Mouse (Mus musculus) CH12.LX (cell line): ENCODE measurements around the gene Trim71. TPM values are rescaled to one million over a fixed set of nuclear protein-coding genes. Genes with fewer than 3 reads are reported as not detected.

Experiments used
- DNase-seq: peaks from one replicate; pipeline ENCODE4 v3.0.0-alpha.2; 2013; ENCODE audit errors: extremely low read depth
- H3K27ac ChIP-seq: 2 replicates; pipeline ENCODE4 v1.5.1; 2012; ENCODE audit warnings: low read depth, mild to moderate bottlenecking, control low read depth, moderate library complexity; ENCODE audit not compliant: insufficient read depth
- H3K27me3 ChIP-seq: replicated peaks from 2 replicates; pipeline ENCODE3; 2012; ENCODE audit warnings: inconsistent platforms
- H3K36me3 ChIP-seq, 2 experiments: replicated peaks in 1 of 2; 2 replicates each; pipeline versions ENCODE3 to v1.6.1; 2012; ENCODE audit warnings: inconsistent platforms in 1 of 2, low read length in 1 of 2, mild to moderate bottlenecking in 1 of 2, mixed read lengths in 1 of 2, moderate library complexity in 1 of 2; ENCODE audit not compliant: control insufficient read depth in 1 of 2, insufficient read depth in 1 of 2
- H3K4me1 ChIP-seq, 2 experiments: 2 replicates each; pipeline ENCODE4 v1.6.1; 2012; ENCODE audit warnings: inconsistent platforms in 1 of 2, moderate library complexity in 1 of 2; ENCODE audit not compliant: insufficient read depth in 2 of 2, control insufficient read depth in 1 of 2
- H3K4me2 ChIP-seq: 2 replicates; pipeline ENCODE4 v1.6.1; 2012; ENCODE audit warnings: low read depth, mild to moderate bottlenecking, control low read depth; ENCODE audit not compliant: poor library complexity, insufficient read depth, severe bottlenecking
- H3K4me3 ChIP-seq, 3 experiments: fragments of 150-350 bp in 1 of 3; sonication (generic) in 1 of 3; replicated peaks in 1 of 3; 2 replicates each; pipeline versions ENCODE3 to v1.5.1; 2011 to 2012; ENCODE audit warnings: low read depth in 2 of 3, low read length in 2 of 3, mild to moderate bottlenecking in 2 of 3, moderate library complexity in 2 of 3, control low read depth in 1 of 3, improper control_type of control experiment in 1 of 3, inconsistent platforms in 1 of 3, mixed read lengths in 1 of 3; ENCODE audit not compliant: poor library complexity in 1 of 3
- H3K79me2 ChIP-seq: replicated peaks from 2 replicates; pipeline ENCODE4 v1.6.1; 2012; ENCODE audit warnings: mild to moderate bottlenecking, moderate library complexity; ENCODE audit not compliant: control insufficient read depth, poor library complexity, insufficient read depth, severe bottlenecking; ENCODE audit errors: extremely low read depth
- H3K9ac ChIP-seq: 2 replicates; pipeline ENCODE4 v1.6.1; 2012; ENCODE audit warnings: low read depth, mild to moderate bottlenecking, control low read depth, moderate library complexity; ENCODE audit not compliant: insufficient read depth
- H3K9me3 ChIP-seq: replicated peaks from 2 replicates; pipeline ENCODE3; 2012; ENCODE audit warnings: low read length, inconsistent platforms, mixed read lengths
- CHD2 ChIP-seq: IDR thresholded peaks from 2 replicates; pipeline ENCODE4 v1.6.1; 2011; ENCODE audit warnings: low read length, improper control_type of control experiment
- ELF1 ChIP-seq: IDR thresholded peaks from 2 replicates; pipeline ENCODE4 v1.6.1; 2014; ENCODE audit warnings: low read depth, mild to moderate bottlenecking, inconsistent platforms, low read length, improper control_type of control experiment
- EP300 ChIP-seq: IDR thresholded peaks from 2 replicates; pipeline ENCODE4 v1.6.1; 2011; ENCODE audit warnings: low read length, improper control_type of control experiment
- ETS1 ChIP-seq: conservative IDR thresholded peaks from 2 replicates; pipeline ENCODE4 v1.6.1; 2012; ENCODE audit warnings: low read depth, mild to moderate bottlenecking, inconsistent platforms, low read length, improper control_type of control experiment, moderate library complexity
- GABPA ChIP-seq: IDR thresholded peaks from 2 replicates; pipeline ENCODE4 v1.6.1; 2012; ENCODE audit warnings: low read depth, low read length, improper control_type of control experiment, inconsistent platforms; ENCODE audit not compliant: insufficient replicate concordance
- HCFC1 ChIP-seq: IDR thresholded peaks from 2 replicates; pipeline ENCODE4 v1.6.1; 2012; ENCODE audit warnings: low read depth, mild to moderate bottlenecking, inconsistent platforms, low read length, improper control_type of control experiment
- IRF4 ChIP-seq: IDR thresholded peaks from 2 replicates; pipeline ENCODE4 v1.6.1; 2014; ENCODE audit warnings: low read depth, mild to moderate bottlenecking, inconsistent platforms, low read length, improper control_type of control experiment
- JUND ChIP-seq: conservative IDR thresholded peaks from 2 replicates; pipeline ENCODE4 v1.6.1; 2011; ENCODE audit warnings: low read depth, low read length, improper control_type of control experiment
- MXI1 ChIP-seq: IDR thresholded peaks from 2 replicates; pipeline ENCODE4 v1.6.1; 2011; ENCODE audit warnings: mild to moderate bottlenecking, low read depth, low read length, improper control_type of control experiment
- NRF1 ChIP-seq: IDR thresholded peaks from 2 replicates; pipeline ENCODE4 v1.6.1; 2014; ENCODE audit warnings: low read depth, mild to moderate bottlenecking, inconsistent platforms, low read length, improper control_type of control experiment, moderate library complexity
- PAX5 ChIP-seq: IDR thresholded peaks from 2 replicates; pipeline ENCODE4 v1.6.1; 2012; ENCODE audit warnings: low read length, inconsistent platforms, mixed read lengths
- POLR2A ChIP-seq: IDR thresholded peaks from 2 replicates; pipeline ENCODE4 v1.6.1; 2011; ENCODE audit warnings: low read depth, mild to moderate bottlenecking, improper control_type of control experiment, low read length
- POLR2AphosphoS2 ChIP-seq: IDR thresholded peaks from 2 replicates; pipeline ENCODE4 v1.6.1; 2011; ENCODE audit warnings: low read depth, low read length, improper control_type of control experiment
- RCOR1 ChIP-seq: conservative IDR thresholded peaks from 2 replicates; pipeline ENCODE4 v1.6.1; 2012; ENCODE audit warnings: low read depth, mild to moderate bottlenecking, inconsistent platforms, low read length, improper control_type of control experiment
- USF1 ChIP-seq: IDR thresholded peaks from 2 replicates; pipeline ENCODE4 v1.6.1; 2014; ENCODE audit warnings: low read depth, mild to moderate bottlenecking, inconsistent platforms, low read length, improper control_type of control experiment
- ZC3H11A ChIP-seq: IDR thresholded peaks from 2 replicates; pipeline ENCODE4 v1.6.1; 2012; ENCODE audit warnings: low read depth, mild to moderate bottlenecking, inconsistent platforms, low read length, improper control_type of control experiment
- ZKSCAN1 ChIP-seq: IDR thresholded peaks from 2 replicates; pipeline ENCODE4 v1.6.1; 2012; ENCODE audit warnings: low read depth, inconsistent platforms, low read length, improper control_type of control experiment, borderline replicate concordance
- ZMIZ1 ChIP-seq: IDR thresholded peaks from 2 replicates; pipeline ENCODE4 v1.6.1; 2012; ENCODE audit warnings: low read depth, mild to moderate bottlenecking, inconsistent platforms, low read length, improper control_type of control experiment
- ZNF384 ChIP-seq: IDR thresholded peaks from 2 replicates; pipeline ENCODE4 v1.6.1; 2012; ENCODE audit warnings: low read depth, low read length, improper control_type of control experiment, inconsistent platforms
- dilution Hi-C: fragments of 300-500 bp; cut with MboI; formaldehyde crosslinking; loops from 2 replicates; pipeline ENCODE4 v1.14.3; 2020; ENCODE audit warnings: low sequenced_read_pairs; ENCODE audit not compliant: extremely low pct_unique_long_range_greater_than_20kb, extremely low pct_ligation_motif_present
- in situ Hi-C: fragments of 300-500 bp; cut with MboI; formaldehyde crosslinking; loops from 3 replicates; pipeline ENCODE4 v1.14.3; 2019; ENCODE audit warnings: low sequenced_read_pairs, low pct_ligation_motif_present, low pct_unique_long_range_greater_than_20kb, mixed read lengths
- polyA plus RNA-seq: library from polyadenylated mRNA; unstranded; fragments of >175 nt; gene quantifications from 2 replicates; pipeline ENCODE4 v1.2.1, GENCODE M21; 2012; ENCODE audit warnings: low read depth; ENCODE audit not compliant: insufficient read length
- total RNA-seq, 2 experiments: library from RNA; depleted of rRNA; stranded (reverse); fragments of 300-350 nt in 1 of 2; fragments of >200 nt in 1 of 2; gene quantifications; 2 replicates each; pipeline ENCODE4 v1.2.3; 2012 to 2014

The Trim71 gene
- total and polyA plus RNA-seq, 3 experiments: under 0.01 TPM; not detected in 2

DNA sequence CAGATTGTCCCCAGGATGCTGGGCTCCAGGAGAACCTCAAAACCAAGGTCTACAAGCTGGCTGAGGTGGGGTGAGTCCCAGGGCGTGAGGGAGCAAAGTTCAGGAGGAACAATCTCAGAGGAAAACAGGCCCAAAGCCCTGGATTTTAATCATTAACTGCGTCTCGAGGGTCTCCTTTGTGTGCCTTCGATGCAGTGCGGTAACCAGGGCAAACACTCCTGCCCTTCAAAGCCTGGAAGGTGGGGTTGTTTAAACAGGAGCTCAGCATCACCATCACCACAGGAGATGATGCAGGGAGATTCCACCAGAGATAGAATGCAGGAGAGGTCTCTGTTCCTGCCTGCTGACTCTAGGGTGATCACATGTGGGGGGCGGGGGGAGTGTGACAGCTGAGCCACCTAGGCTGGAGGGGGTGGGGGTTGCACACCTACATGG, 16.5 kb downstream of the Trim71 start:
- Histone ChIP-seq H3K27me3 (no peaks in the 10 kb centered on the region), H3K9ac (no peak overlapping the region), H3K79me2 (no peaks in the 10 kb centered on the region), H3K4me1 (peaks cover 0 to 31% of the 10 kb centered on the region in 2 experiments; a peak in 2 of 4 replicates), H3K36me3 (no peaks in the 10 kb centered on the region)
- in situ Hi-C loops: no loop called here
- DNase-seq: no peak
- dilution Hi-C loops: no loop called here
- TF ChIP-seq ELF1: no peak
- no peak for TF ChIP-seq MXI1
- no peak for TF ChIP-seq USF1
- TF ChIP-seq ZNF384: no peak
- no peak for TF ChIP-seq POLR2AphosphoS2
- no peak for TF ChIP-seq IRF4
- no peak for TF ChIP-seq PAX5
- TF ChIP-seq CHD2: no peak
- TF ChIP-seq JUND: no peak
- no peak for TF ChIP-seq HCFC1
- no peak for TF ChIP-seq ZKSCAN1
- TF ChIP-seq POLR2A: no peak
- TF ChIP-seq EP300: no peak
- TF ChIP-seq ETS1: no peak
- TF ChIP-seq, all 38 proteins: peak for 0
- H3K4me2 ChIP-seq: no peak overlapping the region
- H3K9me3 ChIP-seq: no peaks in the 10 kb centered on the region
- no peak overlapping the region for H3K4me3 ChIP-seq
- no peak overlapping the region for H3K27ac ChIP-seq

GRCm38 (mm10) chr9:114546765-114547164, 17.4 kb downstream of the Trim71 start:
- dilution Hi-C loops: no loop called here
- no peaks in the 10 kb centered on the region for H3K27me3 ChIP-seq
- H3K9ac ChIP-seq: no peak overlapping the region
- H3K79me2 ChIP-seq: no peaks in the 10 kb centered on the region
- H3K4me2 ChIP-seq: no peak overlapping the region
- DNase-seq: no peak
- no peak for TF ChIP-seq ZNF384
- TF ChIP-seq ZC3H11A: no peak
- no peak for TF ChIP-seq ZMIZ1
- TF ChIP-seq JUND: no peak
- no peak for TF ChIP-seq MXI1
- no peak for TF ChIP-seq RCOR1
- no peak for TF ChIP-seq NRF1
- no peak for TF ChIP-seq GABPA
- no peak overlapping the region for H3K4me3 ChIP-seq
- no peaks in the 10 kb centered on the region for H3K9me3 ChIP-seq
- in situ Hi-C loops: no loop called here
- H3K27ac ChIP-seq: no peak overlapping the region
- peaks cover 0 to 24% of the 10 kb centered on the region in 2 experiments; a peak in 2 of 4 replicates for H3K4me1 ChIP-seq
- no peaks in the 10 kb centered on the region for H3K36me3 ChIP-seq
